Mouse (Mus musculus) G1E (cell line): ENCODE measurements around the gene Mapk11.

Experiments used
- CTCF ChIP-seq: IDR thresholded peaks from 2 replicates; pipeline ENCODE4 v1.5.1; 2012; ENCODE audit warnings: low read depth, low read length, inconsistent platforms, mixed read lengths
- POLR2AphosphoS5 ChIP-seq: IDR thresholded peaks from 2 replicates; pipeline ENCODE4 v1.6.1; 2012; ENCODE audit warnings: low read depth, low read length, inconsistent platforms; ENCODE audit not compliant: insufficient replicate concordance
- TAL1 ChIP-seq: conservative IDR thresholded peaks from 2 replicates; pipeline ENCODE4 v1.6.1; 2012; ENCODE audit warnings: low read depth, low read length, inconsistent platforms, mixed read lengths

DNA sequence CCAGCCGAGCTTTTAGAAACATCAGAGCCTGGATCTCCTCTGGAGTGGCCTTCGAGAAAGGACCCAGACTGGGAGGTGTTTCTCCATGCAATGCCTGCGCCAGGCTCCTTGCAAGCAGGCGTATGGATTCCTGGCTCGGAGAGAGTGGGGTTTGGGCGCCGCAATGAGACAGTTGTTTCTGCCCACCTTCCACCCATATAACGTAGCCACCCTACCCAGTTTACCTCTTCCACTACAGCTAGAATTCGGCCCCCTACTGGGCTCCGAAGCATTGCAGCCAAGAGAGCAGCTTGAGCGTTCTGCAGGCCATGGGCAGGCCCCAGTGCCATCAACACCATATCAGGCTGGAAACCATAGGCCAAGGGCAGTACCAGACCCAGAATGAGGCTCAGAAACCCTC, 25.8 kb downstream of the Mapk11 start:
- TF ChIP-seq CTCF (no peak), POLR2AphosphoS5 (no peak), TAL1 (no peak)
